Mouse (Mus musculus) midbrain, embryonic 14.5 days (tissue): ENCODE measurements around the gene Ncor2. TPM values are rescaled to one million over a fixed set of nuclear protein-coding genes. Genes with fewer than 3 reads are reported as not detected.
A peak's percentile ranks its signal among the peaks of the same experiment; 100 is the strongest.
"Not testable (repeated sequence)": the region's sequence is repeated elsewhere in the genome, so short reads cannot be mapped to it uniquely, and the experiment has no call there.

Experiments
- ATAC-seq: fragments of 200-750 bp; cut with Nextera tagmentation; 2 replicates; pipeline ENCODE4 v1.8.0; 2017; ENCODE audit warnings: moderate number of reproducible peaks, moderate library complexity; ENCODE audit not compliant: low FRiP score, low TSS enrichment
- DNase-seq: peaks from one replicate; pipeline ENCODE4 v3.0.0-alpha.2; 2015
- H3K27ac ChIP-seq: fragments of 300-500 bp; sonication (generic); replicated peaks from 2 replicates; pipeline ENCODE4 v1.5.1; 2014; ENCODE audit warnings: mild to moderate bottlenecking, low read depth, low read length, moderate library complexity
- H3K27me3 ChIP-seq: fragments of 300-500 bp; sonication (generic); 2 replicates; pipeline ENCODE4 v1.6.1; 2014; ENCODE audit warnings: low read length, control low read depth, mixed read lengths; ENCODE audit not compliant: control insufficient read depth, insufficient read depth
- H3K36me3 ChIP-seq: fragments of 300-500 bp; sonication (generic); 2 replicates; pipeline ENCODE4 v1.6.1; 2014; ENCODE audit warnings: low read length, control low read depth; ENCODE audit not compliant: control insufficient read depth, insufficient read depth
- H3K4me1 ChIP-seq: fragments of 300-500 bp; sonication (generic); 2 replicates; pipeline ENCODE4 v1.6.1; 2014; ENCODE audit warnings: mild to moderate bottlenecking, antibody characterized with exemption, low read length, control low read depth; ENCODE audit not compliant: control insufficient read depth, insufficient read depth
- H3K4me2 ChIP-seq: fragments of 300-500 bp; sonication (generic); 2 replicates; pipeline ENCODE4 v1.6.1; 2014; ENCODE audit warnings: mild to moderate bottlenecking, low read length, moderate library complexity
- H3K4me3 ChIP-seq: fragments of 300-500 bp; sonication (generic); replicated peaks from 2 replicates; pipeline ENCODE4 v1.5.1; 2014; ENCODE audit warnings: low read depth, low read length
- H3K9ac ChIP-seq: fragments of 300-500 bp; sonication (generic); replicated peaks from 2 replicates; pipeline ENCODE4 v1.6.1; 2014; ENCODE audit warnings: mild to moderate bottlenecking, low read length, moderate library complexity
- H3K9me3 ChIP-seq: fragments of 300-500 bp; sonication (generic); 2 replicates; pipeline ENCODE4 v1.6.1; 2016; ENCODE audit warnings: low read length, control low read depth, mixed read lengths; ENCODE audit not compliant: control insufficient read depth
- WGBS: fragments of 180-500 bp; shearing (Covaris S2); extraction: QIAGEN DNeasy Blood & Tissue Kit; methylation state at CpG from one replicate; pipeline ENCODE4 v1.1.7; 2014; 5-methylcytosine and 5-hydroxymethylcytosine counted together
- polyA plus RNA-seq: library from polyadenylated mRNA; unstranded; fragments of >200 nt; fragmentation: Nextera tagmentation; extraction: Ambion mirVana; gene quantifications from 2 replicates; pipeline ENCODE4 v1.2.1, GENCODE M21; 2014

Gene Ncor2
- polyA plus RNA-seq, 1 experiment from 2014 or later = 23.7 TPM

DNA sequence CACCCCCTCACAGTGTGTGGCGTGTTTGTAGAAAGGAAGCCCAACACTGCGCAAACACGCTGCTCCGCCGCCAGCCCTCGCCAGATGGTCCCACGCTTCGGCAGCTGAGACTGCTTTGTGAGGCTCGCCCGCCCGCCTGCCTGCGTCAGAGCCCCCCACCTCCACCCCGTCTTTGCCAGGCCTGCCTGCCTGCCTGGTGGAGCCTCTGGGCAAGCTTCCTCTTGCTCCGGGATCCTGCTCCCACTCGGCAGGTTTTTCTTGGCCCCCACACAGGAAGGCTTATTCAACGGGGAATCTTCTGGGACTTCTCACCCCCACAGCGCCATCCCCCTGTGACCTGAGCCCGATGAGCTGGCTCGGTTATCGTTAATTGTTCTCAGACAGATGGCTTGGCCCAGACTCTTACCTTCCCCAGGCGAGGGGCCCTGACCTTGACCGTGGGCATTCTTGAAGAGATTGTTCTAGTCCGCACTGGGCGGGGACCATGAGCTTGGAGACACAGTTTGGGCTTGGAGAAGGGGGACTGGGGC, 37.0 kb upstream of the Ncor2 start:
- no peaks in the 10 kb centered on the region for H3K9me3 ChIP-seq
- peak; percentile 83 for ATAC-seq
- peaks cover 17% of the 10 kb centered on the region; the same call in 1 of the 2 replicates for H3K4me1 ChIP-seq
- H3K4me2 ChIP-seq = peak overlapping the region; percentile 45
- DNase-seq = peak; percentile 87
- peak overlapping the region; percentile 34; the same call in 1 of the 2 replicates for H3K9ac ChIP-seq
- no peaks in the 10 kb centered on the region for H3K27me3 ChIP-seq
- 2% methylated on average over 24 of the region's 24 CpGs for WGBS
- peak overlapping the region; percentile 78 for H3K27ac ChIP-seq
- H3K4me3 ChIP-seq = 0 out of 2 replicates have a peak overlapping the region, but pooled peaks have one; percentile 1
- H3K36me3 ChIP-seq = no peaks in the 10 kb centered on the region

DNA sequence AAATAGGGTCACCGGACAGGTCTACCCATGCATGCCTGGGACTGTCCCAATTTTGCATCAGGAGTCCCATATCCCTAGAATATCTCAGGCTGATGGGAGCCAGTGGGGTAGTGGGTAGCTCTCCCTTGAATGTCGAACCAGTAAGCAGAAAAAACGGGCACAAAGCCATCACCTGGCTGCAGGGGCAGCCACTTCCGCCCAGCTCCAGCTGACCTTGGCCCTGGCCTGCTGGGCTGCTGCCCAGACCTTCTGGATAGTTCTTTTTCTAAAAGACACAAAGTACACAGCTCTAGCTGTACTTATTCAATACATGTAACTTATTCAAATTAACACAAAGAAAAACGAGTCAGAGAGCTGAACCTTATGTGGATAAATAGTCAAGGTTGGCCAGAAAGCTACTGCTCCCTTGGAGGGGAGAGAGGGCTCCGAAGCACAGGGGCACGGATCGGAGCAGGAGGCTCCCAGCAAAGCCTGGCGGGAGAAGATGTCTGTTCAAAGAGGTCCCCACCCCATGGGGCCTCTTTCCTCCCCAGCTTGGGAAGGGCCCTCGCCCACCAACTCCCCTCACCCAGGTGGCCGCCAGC, 36.4 kb upstream of the Ncor2 start:
- 21% methylated on average over 11 of the region's 11 CpGs for WGBS
- 0 out of 2 replicates have a peak overlapping the region, but pooled peaks have one; percentile 1 for H3K4me3 ChIP-seq
- peaks cover 17% of the 10 kb centered on the region; the same call in 1 of the 2 replicates for H3K4me1 ChIP-seq
- no peaks in the 10 kb centered on the region for H3K27me3 ChIP-seq
- no peaks in the 10 kb centered on the region for H3K9me3 ChIP-seq
- H3K36me3 ChIP-seq = no peaks in the 10 kb centered on the region
- peak; percentile 31; the same call in 1 of the 2 replicates for ATAC-seq
- H3K4me2 ChIP-seq = peak overlapping the region; percentile 45
- peak overlapping the region; percentile 34; the same call in 1 of the 2 replicates for H3K9ac ChIP-seq
- peak overlapping the region; percentile 78 for H3K27ac ChIP-seq
- DNase-seq = no peak

DNA sequence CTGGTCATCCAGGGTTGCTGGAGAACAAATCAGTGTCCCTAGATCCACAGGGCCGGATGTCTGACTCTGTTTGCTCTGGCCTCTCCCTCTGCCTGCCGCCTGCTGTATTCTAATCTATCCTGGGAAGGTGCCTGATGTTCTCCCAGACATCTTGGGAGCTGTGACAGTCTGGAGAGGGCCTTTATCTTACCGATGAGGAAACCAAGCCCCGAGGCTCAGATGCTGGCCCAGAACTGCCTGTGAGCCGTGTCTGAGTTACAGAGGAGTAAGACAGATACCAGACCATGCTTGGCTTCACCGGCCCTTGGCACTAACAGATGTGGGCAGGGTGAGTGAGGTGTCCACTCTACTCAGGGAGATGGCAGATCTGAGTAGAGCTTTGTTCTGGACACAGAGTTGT, 35.0 kb upstream of the Ncor2 start:
- no peaks in the 10 kb centered on the region for H3K9me3 ChIP-seq
- no peak overlapping the region for H3K9ac ChIP-seq
- H3K36me3 ChIP-seq = no peaks in the 10 kb centered on the region
- 89% methylated on average over 6 of the region's 6 CpGs for WGBS
- H3K4me3 ChIP-seq = no peak overlapping the region
- H3K4me1 ChIP-seq = peaks cover 17% of the 10 kb centered on the region; the same call in 1 of the 2 replicates
- no peak overlapping the region for H3K4me2 ChIP-seq
- DNase-seq = no peak
- H3K27me3 ChIP-seq = no peaks in the 10 kb centered on the region
- H3K27ac ChIP-seq = no peak overlapping the region
- no peak for ATAC-seq

DNA sequence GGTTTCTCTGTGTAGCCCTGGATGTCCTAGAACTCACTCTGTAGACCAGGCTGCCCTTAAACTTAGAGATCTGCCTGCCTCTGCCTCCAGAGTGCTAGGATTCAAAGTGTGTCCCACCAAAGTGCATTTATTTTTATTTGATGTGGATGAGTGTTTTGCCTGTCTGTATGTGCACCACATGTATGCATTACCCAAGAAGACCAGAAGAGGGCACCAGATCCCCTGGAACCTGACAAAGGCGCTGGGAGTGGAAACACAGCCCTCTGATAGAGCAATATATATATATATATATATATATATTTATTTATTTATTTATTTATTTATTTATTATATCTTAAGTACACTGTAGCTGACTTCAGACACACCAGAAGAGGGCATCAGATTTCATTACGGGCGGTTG, 25.9 kb upstream of the Ncor2 start:
- not testable (repeated sequence) for DNase-seq, H3K9ac ChIP-seq, H3K9me3 ChIP-seq, ATAC-seq, H3K27me3 ChIP-seq, H3K36me3 ChIP-seq, H3K4me3 ChIP-seq, H3K27ac ChIP-seq, H3K4me2 ChIP-seq
- 93% methylated on average over 3 of the region's 3 CpGs for WGBS
- peaks cover 18% of the 10 kb centered on the region for H3K4me1 ChIP-seq

DNA sequence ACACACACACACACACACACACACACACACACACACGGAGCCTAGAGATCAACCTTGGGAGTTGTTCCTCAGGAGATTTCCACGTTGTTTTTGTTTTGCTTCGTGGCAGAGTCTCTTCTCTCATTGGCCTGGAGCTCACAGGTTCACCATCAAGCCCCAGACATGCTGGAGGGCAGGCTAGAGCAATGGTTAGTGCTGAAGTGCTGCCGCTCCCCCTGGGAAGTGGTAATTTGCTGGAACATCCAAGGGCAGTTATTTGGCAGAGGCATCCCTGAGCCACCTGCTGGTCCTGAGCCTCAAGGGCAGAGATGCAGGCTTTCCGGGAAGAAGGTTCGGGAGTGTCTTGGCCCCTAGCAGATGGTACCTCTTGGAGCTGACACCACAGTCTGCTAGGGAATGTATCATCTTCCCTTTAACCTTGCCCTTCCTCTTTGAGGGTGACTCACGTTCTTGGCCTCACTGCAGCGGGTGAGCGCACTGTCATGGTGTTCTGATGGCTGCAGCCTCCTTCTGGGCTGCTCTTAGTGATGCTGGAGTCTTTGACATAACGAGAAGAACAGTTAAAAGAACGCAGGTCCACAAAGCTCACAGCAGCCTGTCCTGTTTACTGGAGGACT, 25.3 kb upstream of the Ncor2 start:
- WGBS = 86% methylated on average over 11 of the region's 11 CpGs
- Histone ChIP-seq H3K27me3 (no peaks in the 10 kb centered on the region), H3K36me3 (no peaks in the 10 kb centered on the region), H3K9ac (no peak overlapping the region), H3K4me3 (no peak overlapping the region), H3K4me1 (peaks cover 18% of the 10 kb centered on the region), H3K27ac (0 out of 2 replicates have a peak overlapping the region, but pooled peaks have one; percentile 71), H3K4me2 (no peak overlapping the region), H3K9me3 (no peaks in the 10 kb centered on the region)
- DNase-seq (no peak), ATAC-seq (no peak)

DNA sequence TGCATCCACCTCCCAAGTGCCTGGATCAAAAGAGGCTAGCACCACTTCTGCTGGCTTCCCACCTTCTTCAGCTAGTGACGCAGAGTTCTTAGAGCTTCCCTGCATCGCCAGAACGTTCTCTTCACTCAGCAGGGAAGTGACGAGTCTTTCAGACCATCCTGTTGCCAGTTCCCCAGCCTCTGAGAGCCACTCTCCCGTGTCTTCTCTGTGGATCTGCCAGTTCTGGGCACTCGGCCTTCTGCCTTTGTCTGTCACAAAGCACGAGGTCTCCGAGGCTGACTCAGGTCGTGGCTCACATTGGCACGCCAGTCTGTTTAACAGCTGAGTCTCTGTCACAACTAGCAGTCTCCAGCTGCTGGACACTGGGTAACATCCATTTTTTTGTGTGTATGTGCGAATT, 24.7 kb upstream of the Ncor2 start:
- H3K4me3 ChIP-seq = no peak overlapping the region
- 40% methylated on average over 11 of the region's 11 CpGs for WGBS
- H3K4me1 ChIP-seq = peaks cover 18% of the 10 kb centered on the region
- H3K36me3 ChIP-seq = no peaks in the 10 kb centered on the region
- no peaks in the 10 kb centered on the region for H3K9me3 ChIP-seq
- no peak overlapping the region for H3K4me2 ChIP-seq
- H3K27ac ChIP-seq = peak overlapping the region; percentile 71
- ATAC-seq (no peak), DNase-seq (peak; percentile 62)
- no peaks in the 10 kb centered on the region for H3K27me3 ChIP-seq
- H3K9ac ChIP-seq = no peak overlapping the region

DNA sequence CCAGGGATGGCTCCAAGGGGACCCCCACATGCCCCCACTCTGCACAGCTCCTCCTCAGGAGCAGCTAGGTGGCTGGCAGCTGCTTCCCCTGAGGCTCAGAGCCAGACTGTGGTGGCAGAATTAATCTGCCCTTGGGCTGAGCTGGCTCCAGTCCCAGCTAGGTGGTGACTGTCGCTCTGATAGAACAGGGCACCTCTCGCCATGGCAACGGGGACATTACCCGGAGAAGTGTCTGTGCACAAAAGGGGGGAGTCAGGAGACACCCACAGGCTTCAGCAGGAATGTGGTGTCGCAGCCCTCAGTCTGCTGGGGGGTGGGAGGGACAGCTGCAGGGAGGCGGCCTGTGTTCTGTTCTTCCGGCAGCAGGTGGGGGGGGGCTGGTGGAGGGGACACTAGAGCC, 24.1 kb upstream of the Ncor2 start:
- no peaks in the 10 kb centered on the region for H3K27me3 ChIP-seq
- no peak overlapping the region; the same call in 1 of the 2 replicates for H3K4me2 ChIP-seq
- H3K4me1 ChIP-seq = peaks cover 18% of the 10 kb centered on the region
- H3K9me3 ChIP-seq = no peaks in the 10 kb centered on the region
- no peaks in the 10 kb centered on the region for H3K36me3 ChIP-seq
- no peak overlapping the region for H3K4me3 ChIP-seq
- no peak overlapping the region for H3K9ac ChIP-seq
- peak overlapping the region; percentile 71 for H3K27ac ChIP-seq
- 6% methylated on average over 7 of the region's 7 CpGs for WGBS
- DNase-seq (peak; percentile 88), ATAC-seq (peak; percentile 81)

DNA sequence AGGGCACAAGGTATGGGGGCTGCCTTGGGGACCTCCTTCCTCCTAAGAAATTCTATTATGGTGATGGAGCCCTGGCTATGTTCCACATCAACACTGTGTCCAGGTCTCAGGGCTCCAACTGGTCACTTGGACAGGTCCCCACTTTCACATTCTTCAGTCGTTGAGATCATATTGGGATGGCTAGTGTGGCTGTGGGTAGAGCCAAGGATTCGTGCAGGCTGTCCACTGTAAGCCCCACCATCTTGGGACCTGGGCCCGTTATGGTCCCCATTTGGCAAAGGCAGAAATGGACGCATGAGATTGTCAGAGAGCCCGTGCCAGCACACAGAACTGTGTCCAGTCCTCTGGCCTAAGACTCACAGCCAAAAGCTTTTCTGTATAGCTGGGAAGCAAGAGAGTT, 23.1 kb upstream of the Ncor2 start:
- peaks cover 18% of the 10 kb centered on the region for H3K4me1 ChIP-seq
- DNase-seq = no peak
- H3K9me3 ChIP-seq = no peaks in the 10 kb centered on the region
- H3K9ac ChIP-seq = 0 out of 2 replicates have a peak overlapping the region, but pooled peaks have one; percentile 16
- H3K4me2 ChIP-seq = no peak overlapping the region
- ATAC-seq = no peak
- H3K27ac ChIP-seq = no peak overlapping the region
- no peaks in the 10 kb centered on the region for H3K27me3 ChIP-seq
- 82% methylated on average over 5 of the region's 5 CpGs for whole genome bisulfite sequencing
- H3K4me3 ChIP-seq = no peak overlapping the region
- H3K36me3 ChIP-seq = no peaks in the 10 kb centered on the region
